Mouse (Mus musculus): ENCODE data around the gene Gdf15.

DNA sequence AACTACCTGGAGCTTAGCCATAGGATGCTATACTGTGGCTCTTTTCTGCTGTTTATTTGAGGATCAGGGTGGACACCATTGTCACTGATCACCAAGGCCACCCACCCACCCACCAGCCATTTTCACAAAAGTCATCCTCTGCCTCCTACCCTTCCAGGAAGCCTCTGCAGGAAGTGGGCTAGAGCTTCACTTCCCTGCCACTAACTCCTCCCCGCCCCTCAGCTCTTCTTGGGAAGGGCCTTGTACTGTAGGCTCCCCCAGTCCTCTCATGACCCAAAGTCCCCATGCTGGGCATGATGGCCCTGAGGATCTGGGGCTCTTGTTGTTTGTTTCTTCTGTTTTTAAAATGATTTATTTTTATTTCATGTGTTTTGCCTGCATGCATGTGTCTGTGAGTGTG, 43.1 kb upstream of the Gdf15 start:
- TF ChIP-seq CTCF (IDR thresholded peaks at IDR 0.05; ENCODE audit: low read depth, low read length), result no peak
- TF ChIP-seq POLR2A (IDR thresholded peaks at IDR 0.05; ENCODE audit: extremely low read depth, insufficient read depth, low read length), result no peak

Measured in liver, adult 2 months (tissue).